Mouse (Mus musculus) thymus, adult 2 months (tissue): ENCODE results near the gene Myadml2. TPM values are rescaled to one million over a fixed set of nuclear protein-coding genes. Genes with fewer than 3 reads are reported as not detected.
A peak's percentile ranks its signal among the peaks of the same experiment; 100 is the strongest.

Experiments used
- DNase-seq: peaks from one replicate; pipeline ENCODE4 v3.0.0; 2021
- H3K27ac ChIP-seq: fragments of 200-500 bp; 2 replicates; pipeline ENCODE4 v1.5.1; 2012; ENCODE audit warnings: low read length, control low read depth; ENCODE audit not compliant: control insufficient read depth, insufficient read depth
- H3K27me3 ChIP-seq: fragments of 200-500 bp; 2 replicates; pipeline ENCODE4 v1.6.1; 2012; ENCODE audit warnings: mild to moderate bottlenecking, low read length, moderate library complexity, mixed read lengths; ENCODE audit not compliant: control insufficient read depth, insufficient read depth
- H3K36me3 ChIP-seq: fragments of 200-500 bp; 2 replicates; pipeline ENCODE4 v1.6.1; 2012; ENCODE audit warnings: mild to moderate bottlenecking, low read length, moderate library complexity; ENCODE audit not compliant: control insufficient read depth, insufficient read depth
- H3K4me1 ChIP-seq: fragments of 200-500 bp; replicated peaks from 2 replicates; pipeline ENCODE4 v1.6.1; 2012; ENCODE audit warnings: low read length; ENCODE audit not compliant: control insufficient read depth, insufficient read depth
- H3K4me3 ChIP-seq: fragments of 200-500 bp; 2 replicates; pipeline ENCODE4 v1.5.1; 2012; ENCODE audit warnings: mild to moderate bottlenecking, low read length, control low read depth, moderate library complexity; ENCODE audit not compliant: control insufficient read depth, insufficient read depth
- CTCF ChIP-seq: fragments of 200-500 bp; IDR thresholded peaks from 2 replicates; pipeline ENCODE4 v1.5.1; 2012; ENCODE audit warnings: mild to moderate bottlenecking, control low read depth, low read length, moderate library complexity, borderline replicate concordance; ENCODE audit not compliant: control insufficient read depth, poor library complexity, insufficient read depth; ENCODE audit errors: extremely low read depth
- POLR2A ChIP-seq: fragments of 200-500 bp; IDR thresholded peaks from 2 replicates; pipeline ENCODE4 v1.6.1; 2012; ENCODE audit warnings: mild to moderate bottlenecking, low read length, control low read depth, moderate library complexity; ENCODE audit not compliant: control insufficient read depth, poor library complexity, insufficient read depth; ENCODE audit errors: extremely low read depth
- WGBS: fragments of 180-500 bp; shearing (Covaris S2); methylation state at CpG from one replicate; pipeline ENCODE4 v1.1.7; 2018; 5-methylcytosine and 5-hydroxymethylcytosine counted together
- polyA plus RNA-seq: library from polyadenylated mRNA; depleted of rRNA; stranded (reverse); fragments of >200 nt; gene quantifications from 2 replicates; pipeline ENCODE4 v1.2.3, GENCODE M21; 2012

The Myadml2 gene
- polyA plus RNA-seq, 1 experiment: 3.2 TPM

GRCm38 (mm10) chr11:120622805-120623204 is 25.2 kb downstream of the Myadml2 start:
- H3K4me1 ChIP-seq: peaks cover 34% of the 10 kb centered on the region
- no peak for DNase-seq

DNA sequence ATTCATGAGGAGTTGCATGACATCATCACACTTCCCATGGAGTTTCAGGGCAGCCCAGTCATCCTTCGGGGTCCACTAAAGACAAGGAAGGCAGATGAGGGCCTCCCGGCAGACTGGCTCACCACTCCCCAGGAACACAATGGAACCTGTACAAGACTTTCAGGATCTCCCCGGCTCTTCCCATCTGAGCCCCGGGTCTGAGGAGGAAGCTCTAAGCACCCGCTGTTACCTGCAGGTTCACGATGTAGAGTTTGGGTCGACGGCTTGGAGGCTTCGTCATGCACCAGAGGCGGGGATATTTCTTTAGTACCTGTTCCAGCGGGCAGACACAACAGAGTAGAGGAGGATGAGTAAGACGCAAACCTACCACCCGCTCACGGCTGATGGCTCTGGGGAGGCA is 27.8 kb downstream of the Myadml2 start:
- DNase-seq: no peak
- H3K4me3 ChIP-seq: no peak overlapping the region
- 96% methylated on average over 14 of the region's 14 CpGs for WGBS
- H3K27me3 ChIP-seq: no peaks in the 10 kb centered on the region
- H3K27ac ChIP-seq: no peak overlapping the region
- peaks cover 20% of the 10 kb centered on the region for H3K4me1 ChIP-seq
- peaks cover 32% of the 10 kb centered on the region for H3K36me3 ChIP-seq
- TF ChIP-seq CTCF: no peak
- TF ChIP-seq POLR2A: no peak

More at GRCm38 (mm10) chr11:120622805-120623204, 25.2 kb downstream of the Myadml2 start:
- WGBS: 95% methylated on average over 6 of the region's 6 CpGs
- Histone ChIP-seq H3K36me3 (peaks cover 32% of the 10 kb centered on the region), H3K27ac (no peak overlapping the region), H3K4me3 (no peak overlapping the region), H3K27me3 (no peaks in the 10 kb centered on the region)
- TF ChIP-seq CTCF: no peak
- no peak for TF ChIP-seq POLR2A

GRCm38 (mm10) chr11:120618619-120619535 is 29.1 kb downstream of the Myadml2 start:
- Histone ChIP-seq H3K27ac (no peak overlapping the region), H3K27me3 (no peaks in the 10 kb centered on the region), H3K36me3 (peaks cover 32% of the 10 kb centered on the region), H3K4me3 (no peak overlapping the region), H3K4me1 (peaks cover 18% of the 10 kb centered on the region)
- no peak for DNase-seq
- WGBS: 98% methylated on average over 25 of the region's 25 CpGs
- TF ChIP-seq CTCF (no peak), POLR2A (no peak)

DNA sequence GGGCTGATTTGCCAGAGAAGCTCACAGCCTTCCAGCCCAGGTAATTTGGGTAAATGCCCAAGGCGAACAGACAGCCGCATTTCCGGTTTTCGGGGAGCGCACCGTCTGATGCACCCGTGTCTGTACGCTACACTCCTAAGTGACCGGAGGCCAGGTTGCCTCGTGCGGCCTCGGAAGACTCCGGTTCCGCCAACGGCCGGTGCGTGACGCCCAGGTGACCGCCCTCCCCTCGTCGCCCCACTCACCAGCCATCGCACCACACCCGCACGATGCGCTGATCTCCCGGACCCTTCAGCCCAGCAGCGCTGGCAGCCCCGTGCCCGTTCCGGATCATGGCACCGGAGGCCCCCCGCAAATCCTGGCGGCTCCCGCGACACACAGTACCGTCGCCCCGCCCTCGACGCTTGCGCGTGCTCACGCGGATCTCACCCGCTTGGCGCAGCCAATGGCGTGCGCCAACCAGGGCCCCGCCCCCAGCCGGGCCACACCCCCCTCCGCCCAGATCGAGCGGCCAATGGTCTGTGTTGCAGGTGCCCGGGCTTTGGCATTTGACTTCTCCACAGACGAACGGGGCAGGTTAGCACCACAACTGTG is 30.3 kb downstream of the Myadml2 start, which contains the start of gene Pcyt2:
Gene Pcyt2, minus strand, starts transcription at position 418 of the 594 bp plus-strand sequence.
- under 1% methylated on average over 56 of the region's 56 CpGs for WGBS
- peaks cover 25% of the 10 kb centered on the region for H3K36me3 ChIP-seq
- H3K4me3 ChIP-seq: peak within 1 kb of the TSS; percentile 73
- TF ChIP-seq CTCF (no peak), POLR2A (peak; percentile 68; the same call in 1 of the 2 replicates)
- H3K27ac ChIP-seq: no peak within 1 kb of the TSS
- peak; percentile 92 for DNase-seq
- peaks cover 11% of the 10 kb centered on the region for H3K4me1 ChIP-seq
- no peaks in the 10 kb centered on the region for H3K27me3 ChIP-seq

DNA sequence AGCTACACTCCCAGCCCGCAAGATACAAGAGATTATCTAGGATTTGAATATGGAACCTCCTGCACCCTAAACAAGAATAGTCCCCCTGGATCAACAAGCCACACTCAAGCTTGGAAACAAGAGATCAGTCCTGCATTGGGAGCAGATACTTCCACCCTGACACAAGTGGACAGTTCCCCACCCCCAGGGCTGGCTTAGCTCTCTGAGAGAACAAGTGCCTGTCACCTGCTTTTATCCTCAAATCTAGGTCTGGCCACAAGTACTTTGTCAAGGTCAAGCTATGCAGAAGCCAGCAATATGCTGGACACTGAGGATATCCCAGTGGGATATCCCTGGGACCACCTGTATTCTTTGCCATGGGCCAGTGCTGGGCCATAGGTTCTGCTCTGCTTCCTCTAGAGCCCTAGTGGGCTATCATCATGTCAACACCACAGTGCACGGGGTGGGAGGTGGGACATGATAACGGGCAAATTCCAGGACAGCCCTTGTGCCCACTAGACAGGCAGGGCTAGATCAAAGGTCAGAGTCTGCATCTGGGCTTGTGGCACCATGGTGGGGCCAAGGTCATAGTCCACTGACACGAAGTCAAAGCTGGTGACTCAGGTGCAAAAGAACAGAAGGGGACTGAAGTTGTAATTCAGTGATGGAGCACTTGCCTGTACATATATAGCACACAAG is 31.2 kb downstream of the Myadml2 start:
- TF ChIP-seq CTCF (no peak), POLR2A (no peak)

DNA sequence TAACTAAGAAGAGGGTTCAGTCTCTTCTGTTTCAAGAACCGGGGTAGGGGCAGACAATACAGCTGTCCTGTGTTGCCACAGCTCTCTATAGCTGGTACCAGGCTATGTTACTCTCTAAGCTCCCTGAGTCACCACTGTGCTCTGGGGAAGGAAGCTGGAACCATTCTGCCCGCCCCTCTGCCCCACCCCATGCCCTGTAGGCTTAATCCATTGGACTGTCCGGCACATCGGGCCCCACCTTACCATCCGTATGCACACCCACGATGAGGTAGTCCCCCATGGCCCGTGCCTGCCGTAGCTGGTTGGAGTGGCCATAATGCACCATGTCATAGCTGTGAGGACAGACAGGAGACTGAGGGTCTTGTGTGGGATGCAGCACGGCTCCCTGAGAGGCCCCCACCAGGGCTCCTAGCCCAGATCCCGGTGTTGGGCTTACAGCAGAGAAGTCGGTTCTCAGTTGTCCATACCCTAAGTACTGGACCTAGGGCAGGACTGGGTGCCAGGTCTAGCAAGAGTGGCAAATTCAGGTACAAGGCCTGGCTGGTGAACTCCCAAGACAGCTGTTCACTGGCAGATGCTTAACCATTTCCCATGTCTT is 32.3 kb downstream of the Myadml2 start:
- H3K4me3 ChIP-seq: no peak overlapping the region
- H3K36me3 ChIP-seq: peaks cover 14% of the 10 kb centered on the region
- peaks cover 11% of the 10 kb centered on the region for H3K4me1 ChIP-seq
- no peak for DNase-seq
- TF ChIP-seq POLR2A: no peak
- TF ChIP-seq CTCF: no peak
- WGBS: 96% methylated on average over 11 of the region's 11 CpGs
- H3K27me3 ChIP-seq: no peaks in the 10 kb centered on the region
- no peak overlapping the region for H3K27ac ChIP-seq

More for the DNA sequence above, 31.2 kb downstream of the Myadml2 start:
- Histone ChIP-seq H3K27ac (no peak overlapping the region), H3K27me3 (no peaks in the 10 kb centered on the region), H3K36me3 (peaks cover 18% of the 10 kb centered on the region), H3K4me3 (peak overlapping the region; percentile 73), H3K4me1 (peaks cover 11% of the 10 kb centered on the region)
- WGBS: 63% methylated on average over 4 of the region's 4 CpGs
- no peak for DNase-seq
